Mouse (Mus musculus) heart, postnatal 14 days (tissue): Measurements from ENCODE around the gene Slc16a10. TPM values are rescaled to one million over a fixed set of nuclear protein-coding genes. Genes with fewer than 3 reads are reported as not detected.

ENCODE experiments used
- total RNA-seq, 2 experiments: library from RNA; stranded (reverse); gene quantifications; 2 replicates each; pipeline ENCODE4 v1.2.3; 2021

The Slc16a10 gene
- total RNA-seq, 2 experiments from 2014 or later = 22.4 to 24.9 TPM

Other genes starting within 250 kb of the Slc16a10 start
- 1 to 10 TPM; 2.7 to 2.9 TPM for gene Mfsd4b4, start 243.0 kb downstream of the Slc16a10 start, total RNA-seq
- under 1 TPM; 0.10 to 0.12 TPM for gene Mfsd4b2, start 215.3 kb downstream of the Slc16a10 start, total RNA-seq
- 1 to 10 TPM; 2.7 to 3.2 TPM for gene Mfsd4b3, start 182.1 kb downstream of the Slc16a10 start, total RNA-seq
- under 1 TPM; 0.24 to 0.86 TPM for gene Mfsd4b5, start 155.6 kb downstream of the Slc16a10 start, total RNA-seq
- gene Mfsd4b1, start 117.0 kb downstream of the Slc16a10 start, total RNA-seq = 1 to 10 TPM; 1.9 to 2.6 TPM
- 10 to 100 TPM in 1 of 2 experiments, 1 to 10 TPM in 1; 8.2 to 11.2 TPM for gene Rpf2, start 104.8 kb upstream of the Slc16a10 start, total RNA-seq
- 10 to 100 TPM; 20.9 to 23.5 TPM for gene Gtf3c6, start 115.8 kb upstream of the Slc16a10 start, total RNA-seq
- 10 to 100 TPM; 77.6 to 84.8 TPM for gene Amd1, start 159.9 kb upstream of the Slc16a10 start, total RNA-seq
- gene Cdk19, start 197.3 kb upstream of the Slc16a10 start, total RNA-seq = 10 to 100 TPM; 14.9 to 15.9 TPM